Mouse (Mus musculus): ENCODE data around the gene Xpnpep3. TPM values are rescaled to one million over a fixed set of nuclear protein-coding genes. Genes with fewer than 3 reads are reported as not detected.

The Xpnpep3 gene
- polyA plus RNA-seq, 1 experiment from 2014 or later: 13.2 TPM

- Histone ChIP-seq H3K4me3 (replicated peaks) (no peak overlapping the region), H3K4me2 (no peak overlapping the region), H3K36me3 (no peaks in the 10 kb centered on the region), H3K27ac (no peak overlapping the region), H3K27me3 (no peaks in the 10 kb centered on the region), H3K9ac (no peak overlapping the region), H3K9me3 (replicated peaks) (no peaks in the 10 kb centered on the region), H3K4me1 (peaks cover 17% of the 10 kb centered on the region)
- WGBS: 92% methylated on average over 6 of the region's 6 CpGs
- ATAC-seq (replicated peaks; ENCODE audit: low FRiP score): no peak
These were observed 83.8 kb downstream of the Xpnpep3 start for GRCm38 (mm10) chr15:81483691-81484090.

- Histone ChIP-seq H3K27me3 (no peaks in the 10 kb centered on the region), H3K4me1 (peaks cover 8% of the 10 kb centered on the region), H3K27ac (no peak overlapping the region), H3K4me2 (no peak overlapping the region), H3K9me3 (replicated peaks) (no peaks in the 10 kb centered on the region), H3K9ac (no peak overlapping the region), H3K36me3 (no peaks in the 10 kb centered on the region), H3K4me3 (replicated peaks) (no peak overlapping the region)
- no peak for ATAC-seq (replicated peaks; ENCODE audit: low FRiP score)
- 83% methylated on average over 4 of the region's 4 CpGs for WGBS
These were observed 85.5 kb downstream of the Xpnpep3 start for GRCm38 (mm10) chr15:81485483-81485882.

- 90% methylated on average over 2 of the region's 2 CpGs for WGBS
- no peak overlapping the region for H3K27ac ChIP-seq
These were observed 103.5 kb downstream of the Xpnpep3 start for GRCm38 (mm10) chr15:81503466-81503865.

GRCm38 (mm10) chr15:81503995-81504394 is 104.1 kb downstream of the Xpnpep3 start:
- Histone ChIP-seq H3K4me2 (no peak overlapping the region), H3K36me3 (no peaks in the 10 kb centered on the region), H3K4me1 (no peaks in the 10 kb centered on the region), H3K4me3 (replicated peaks) (no peak overlapping the region), H3K9me3 (replicated peaks) (no peaks in the 10 kb centered on the region), H3K27ac (no peak overlapping the region), H3K9ac (no peak overlapping the region), H3K27me3 (no peaks in the 10 kb centered on the region)
- ATAC-seq (replicated peaks; ENCODE audit: low FRiP score): no peak
- WGBS: 91% methylated on average over 2 of the region's 2 CpGs

More at GRCm38 (mm10) chr15:81503466-81503865, 103.5 kb downstream of the Xpnpep3 start:
- no peak overlapping the region for H3K9ac ChIP-seq
- H3K9me3 ChIP-seq (replicated peaks): no peaks in the 10 kb centered on the region
- no peaks in the 10 kb centered on the region for H3K36me3 ChIP-seq
- ATAC-seq (replicated peaks; ENCODE audit: low FRiP score): no peak
- H3K4me3 ChIP-seq (replicated peaks): no peak overlapping the region
- H3K4me2 ChIP-seq: no peak overlapping the region
- H3K4me1 ChIP-seq: no peaks in the 10 kb centered on the region
- H3K27me3 ChIP-seq: no peaks in the 10 kb centered on the region

Other genes starting within 250 kb of the Xpnpep3 start
- gene Mrtfa, start 209.4 kb upstream of the Xpnpep3 start, polyA plus RNA-seq (2015; fragmentation: Nextera tagmentation; extraction: Ambion mirVana): 23.4 and 27.0 TPM in 2 replicates
- 1.1 and 1.2 TPM in 2 replicates for gene Mchr1, start 164.6 kb upstream of the Xpnpep3 start, polyA plus RNA-seq (2015; fragmentation: Nextera tagmentation; extraction: Ambion mirVana)
- gene Slc25a17, start 39.3 kb upstream of the Xpnpep3 start, polyA plus RNA-seq (2015; fragmentation: Nextera tagmentation; extraction: Ambion mirVana): 122 and 128 TPM in 2 replicates
- gene St13, start 61 bp upstream of the Xpnpep3 start, polyA plus RNA-seq (2015; fragmentation: Nextera tagmentation; extraction: Ambion mirVana): 185 and 196 TPM in 2 replicates
- gene Dnajb7, start 8.2 kb downstream of the Xpnpep3 start, polyA plus RNA-seq (2015; fragmentation: Nextera tagmentation; extraction: Ambion mirVana): 2.1 and 2.2 TPM in 2 replicates
- gene Rbx1, start 66.2 kb downstream of the Xpnpep3 start, polyA plus RNA-seq (2015; fragmentation: Nextera tagmentation; extraction: Ambion mirVana): 459 and 522 TPM in 2 replicates
- gene Ep300, start 185.2 kb downstream of the Xpnpep3 start, polyA plus RNA-seq (2015; fragmentation: Nextera tagmentation; extraction: Ambion mirVana): 18.6 and 19.0 TPM in 2 replicates

Measured in kidney, embryonic 15.5 days (tissue).